Mouse (Mus musculus) hindbrain, embryonic 10.5 days (tissue): Measurements from ENCODE around the gene Mrpl37. TPM values are rescaled to one million over a fixed set of nuclear protein-coding genes. Genes with fewer than 3 reads are reported as not detected.

Experiments used
- DNase-seq: peaks from one replicate; pipeline ENCODE4 v3.0.0-alpha.2; 2017; ENCODE audit warnings: low spot score
- H3K27ac ChIP-seq: fragments of 300-500 bp; sonication (generic); 2 replicates; pipeline ENCODE4 v1.5.1; 2016; ENCODE audit warnings: mild to moderate bottlenecking, moderate library complexity
- H3K27me3 ChIP-seq: fragments of 300-500 bp; sonication (generic); 2 replicates; pipeline ENCODE4 v1.6.1; 2016; ENCODE audit warnings: mild to moderate bottlenecking; ENCODE audit not compliant: poor library complexity, insufficient read depth, severe bottlenecking
- H3K36me3 ChIP-seq: fragments of 300-500 bp; sonication (generic); 2 replicates; pipeline ENCODE4 v1.6.1; 2016; ENCODE audit warnings: mild to moderate bottlenecking, moderate library complexity
- H3K4me1 ChIP-seq: fragments of 300-500 bp; sonication (generic); replicated peaks from 2 replicates; pipeline ENCODE4 v1.6.1; 2016; ENCODE audit warnings: mild to moderate bottlenecking
- H3K4me3 ChIP-seq: fragments of 300-500 bp; sonication (generic); 2 replicates; pipeline ENCODE4 v1.5.1; 2016; ENCODE audit warnings: mild to moderate bottlenecking, moderate library complexity
- H3K9me3 ChIP-seq: fragments of 300-500 bp; sonication (generic); 2 replicates; pipeline ENCODE4 v1.6.1; 2016; ENCODE audit warnings: mild to moderate bottlenecking, moderate library complexity
- WGBS: fragments of 180-500 bp; shearing (Covaris S2); methylation state at CpG from one replicate; pipeline ENCODE4 v1.1.7; 2016; 5-methylcytosine and 5-hydroxymethylcytosine counted together
- polyA plus RNA-seq: library from polyadenylated mRNA; unstranded; fragments of >200 nt; fragmentation: Nextera tagmentation; extraction: Ambion mirVana; gene quantifications from 2 replicates; pipeline ENCODE4 v1.2.1, GENCODE M21; 2016

Gene Mrpl37
- polyA plus RNA-seq, 1 experiment from 2014 or later = 121 TPM

GRCm38 (mm10) chr4:107058781-107059180 lies 7.9 kb downstream of the Mrpl37 start:
- 89% methylated on average over 6 of the region's 6 CpGs for WGBS
- Histone ChIP-seq H3K36me3 (peaks cover 94% of the 10 kb centered on the region), H3K4me1 (no peaks in the 10 kb centered on the region), H3K27me3 (no peaks in the 10 kb centered on the region), H3K4me3 (no peak overlapping the region), H3K9me3 (no peaks in the 10 kb centered on the region), H3K27ac (no peak overlapping the region)
- no peak for DNase-seq

- Histone ChIP-seq H3K36me3 (peaks cover 89% of the 10 kb centered on the region), H3K9me3 (no peaks in the 10 kb centered on the region), H3K27me3 (no peaks in the 10 kb centered on the region), H3K4me3 (no peak overlapping the region), H3K4me1 (no peaks in the 10 kb centered on the region), H3K27ac (no peak overlapping the region)
- no peak for DNase-seq
- WGBS = 91% methylated on average over 5 of the region's 5 CpGs
These were observed 8.3 kb downstream of the Mrpl37 start for GRCm38 (mm10) chr4:107058346-107058745.

- Histone ChIP-seq H3K27ac (no peak overlapping the region), H3K36me3 (peaks cover 68% of the 10 kb centered on the region), H3K4me3 (no peak overlapping the region), H3K4me1 (peaks cover 4% of the 10 kb centered on the region; the same call in 1 of the 2 replicates), H3K27me3 (no peaks in the 10 kb centered on the region), H3K9me3 (no peaks in the 10 kb centered on the region)
- DNase-seq = no peak
- WGBS = 90% methylated on average over 3 of the region's 3 CpGs
These were observed 10.6 kb downstream of the Mrpl37 start for GRCm38 (mm10) chr4:107056088-107056487.

- H3K27ac ChIP-seq = no peak overlapping the region
- WGBS = 47% methylated on average over 5 of the region's 5 CpGs
- peaks cover 65% of the 10 kb centered on the region for H3K36me3 ChIP-seq
These were observed 13.6 kb downstream of the Mrpl37 start for GRCm38 (mm10) chr4:107052962-107053553.

GRCm38 (mm10) chr4:107051889-107052288 lies 14.8 kb downstream of the Mrpl37 start:
- Histone ChIP-seq H3K4me1 (peaks cover 23% of the 10 kb centered on the region), H3K27ac (no peak overlapping the region), H3K27me3 (no peaks in the 10 kb centered on the region), H3K9me3 (no peaks in the 10 kb centered on the region), H3K4me3 (no peak overlapping the region), H3K36me3 (peaks cover 65% of the 10 kb centered on the region)
- 65% methylated on average over 4 of the region's 4 CpGs for WGBS
- no peak for DNase-seq

More at GRCm38 (mm10) chr4:107052962-107053553, 13.6 kb downstream of the Mrpl37 start:
- Histone ChIP-seq H3K27me3 (no peaks in the 10 kb centered on the region), H3K4me1 (peaks cover 19% of the 10 kb centered on the region), H3K9me3 (no peaks in the 10 kb centered on the region), H3K4me3 (no peak overlapping the region)
- DNase-seq = no peak

GRCm38 (mm10) chr4:107048568-107049162 lies 18.0 kb downstream of the Mrpl37 start:
- 85% methylated on average over 11 of the region's 11 CpGs for WGBS
- peaks cover 72% of the 10 kb centered on the region for H3K36me3 ChIP-seq
- H3K4me1 ChIP-seq = peaks cover 23% of the 10 kb centered on the region
- no peak overlapping the region for H3K4me3 ChIP-seq
- DNase-seq = no peak
- no peaks in the 10 kb centered on the region for H3K27me3 ChIP-seq
- H3K9me3 ChIP-seq = no peaks in the 10 kb centered on the region
- H3K27ac ChIP-seq = 0 out of 2 replicates have a peak overlapping the region, but pooled peaks have one; percentile 2

- DNase-seq = no peak
- H3K27me3 ChIP-seq = no peaks in the 10 kb centered on the region
- peaks cover 81% of the 10 kb centered on the region for H3K36me3 ChIP-seq
- no peak overlapping the region for H3K27ac ChIP-seq
- no peak overlapping the region for H3K4me3 ChIP-seq
- H3K9me3 ChIP-seq = no peaks in the 10 kb centered on the region
- WGBS = 93% methylated on average over 5 of the region's 5 CpGs
- peaks cover 23% of the 10 kb centered on the region for H3K4me1 ChIP-seq
These were observed 18.9 kb downstream of the Mrpl37 start for GRCm38 (mm10) chr4:107047806-107048205.

- Histone ChIP-seq H3K36me3 (peaks cover 97% of the 10 kb centered on the region), H3K27ac (no peak overlapping the region), H3K9me3 (no peaks in the 10 kb centered on the region), H3K4me1 (peaks cover 13% of the 10 kb centered on the region), H3K27me3 (no peaks in the 10 kb centered on the region), H3K4me3 (no peak overlapping the region)
- WGBS = 99% methylated on average over 13 of the region's 13 CpGs
- no peak for DNase-seq
These were observed 21.5 kb downstream of the Mrpl37 start for GRCm38 (mm10) chr4:107045188-107045587.

- Histone ChIP-seq H3K4me3 (no peak overlapping the region), H3K27ac (no peak overlapping the region), H3K4me1 (peaks cover 14% of the 10 kb centered on the region; the same call in 1 of the 2 replicates), H3K36me3 (peaks cover 100% of the 10 kb centered on the region), H3K9me3 (no peaks in the 10 kb centered on the region), H3K27me3 (no peaks in the 10 kb centered on the region)
- WGBS = 94% methylated on average over 6 of the region's 6 CpGs
- no peak for DNase-seq
These were observed 24.4 kb downstream of the Mrpl37 start for GRCm38 (mm10) chr4:107042304-107042703.

- WGBS = 64% methylated on average over 8 of the region's 8 CpGs
- H3K27ac ChIP-seq = no peak overlapping the region
- H3K4me3 ChIP-seq = no peak overlapping the region
- no peaks in the 10 kb centered on the region for H3K27me3 ChIP-seq
- H3K36me3 ChIP-seq = peaks cover 100% of the 10 kb centered on the region
- no peak for DNase-seq
- no peaks in the 10 kb centered on the region for H3K9me3 ChIP-seq
- H3K4me1 ChIP-seq = peaks cover 14% of the 10 kb centered on the region; the same call in 1 of the 2 replicates
These were observed 27.4 kb downstream of the Mrpl37 start for GRCm38 (mm10) chr4:107039270-107039669.

GRCm38 (mm10) chr4:107038303-107038702 lies 28.4 kb downstream of the Mrpl37 start:
- Histone ChIP-seq H3K9me3 (no peaks in the 10 kb centered on the region), H3K36me3 (peaks cover 100% of the 10 kb centered on the region), H3K4me1 (peaks cover 14% of the 10 kb centered on the region; the same call in 1 of the 2 replicates), H3K27ac (no peak overlapping the region; the same call in 1 of the 2 replicates), H3K27me3 (no peaks in the 10 kb centered on the region), H3K4me3 (no peak overlapping the region)
- WGBS = 91% methylated on average over 4 of the region's 4 CpGs
- no peak for DNase-seq

- Histone ChIP-seq H3K27ac (no peak overlapping the region), H3K27me3 (no peaks in the 10 kb centered on the region), H3K9me3 (no peaks in the 10 kb centered on the region), H3K36me3 (peaks cover 99% of the 10 kb centered on the region), H3K4me3 (no peak overlapping the region), H3K4me1 (peaks cover 14% of the 10 kb centered on the region; the same call in 1 of the 2 replicates)
- 98% methylated on average over 2 of the region's 2 CpGs for WGBS
- DNase-seq = no peak
These were observed 29.7 kb downstream of the Mrpl37 start for GRCm38 (mm10) chr4:107036985-107037384.

- DNase-seq = no peak
- peaks cover 14% of the 10 kb centered on the region; the same call in 1 of the 2 replicates for H3K4me1 ChIP-seq
- 95% methylated on average over 4 of the region's 4 CpGs for WGBS
- no peak overlapping the region for H3K4me3 ChIP-seq
- H3K9me3 ChIP-seq = no peaks in the 10 kb centered on the region
- H3K27me3 ChIP-seq = no peaks in the 10 kb centered on the region
- H3K27ac ChIP-seq = no peak overlapping the region
- H3K36me3 ChIP-seq = peaks cover 99% of the 10 kb centered on the region
These were observed 31.0 kb downstream of the Mrpl37 start for GRCm38 (mm10) chr4:107035689-107036088.
